Mouse (Mus musculus) megakaryocyte, embryonic 14.5 days (primary cell): Measurements from ENCODE around the gene Ncor2.

ENCODE experiments used
- FLI1 ChIP-seq: IDR thresholded peaks from 2 replicates; pipeline ENCODE4 v1.6.1; 2012; ENCODE audit warnings: low read length, inconsistent platforms, mixed read lengths
- GATA1 ChIP-seq: IDR thresholded peaks from 3 replicates; pipeline ENCODE4 v1.6.1; 2012; ENCODE audit warnings: mixed read lengths, low read length, inconsistent platforms, borderline replicate concordance

DNA sequence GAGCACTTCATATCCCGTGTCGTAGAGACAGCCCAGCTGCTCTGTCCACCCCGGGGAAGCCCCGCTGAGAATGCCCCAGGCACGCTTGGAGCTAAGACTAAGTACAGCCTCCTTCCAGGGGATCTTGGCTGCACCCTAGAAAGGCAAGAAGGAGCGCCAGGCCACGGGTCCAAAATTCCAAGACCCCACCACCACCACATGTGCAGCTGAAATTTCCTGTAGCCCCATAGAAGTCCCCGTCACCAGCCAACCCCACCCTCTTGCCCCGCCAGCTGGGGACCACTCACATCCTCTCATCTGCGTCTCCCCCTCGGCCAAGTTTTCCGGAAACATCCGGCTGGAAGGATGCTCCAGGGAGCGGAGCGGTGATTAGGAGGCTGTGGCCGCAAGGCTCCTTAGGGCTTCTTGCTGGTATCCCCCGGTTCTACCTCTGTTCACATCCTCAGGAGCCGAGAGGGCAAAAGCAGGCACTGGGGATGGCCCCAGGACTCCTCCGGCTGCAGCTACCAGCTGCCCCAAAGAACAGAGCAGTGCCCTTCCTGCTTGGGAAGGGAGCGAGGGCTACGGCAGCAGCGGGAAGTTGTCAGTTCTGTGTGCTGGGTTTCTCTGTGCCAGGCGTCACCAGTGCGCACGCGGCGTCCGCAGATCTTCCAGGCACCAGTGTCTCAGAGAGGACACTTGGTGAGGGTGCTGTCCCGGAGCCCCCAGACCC, 121.3 kb downstream of the Ncor2 start:
- no peak for TF ChIP-seq FLI1
- no peak for TF ChIP-seq GATA1
